Mouse (Mus musculus) erythroblast, embryonic 14.5 days (primary cell): ENCODE measurements around the gene Tcp11l2.

Experiments
- GATA1 ChIP-seq: IDR thresholded peaks from 2 replicates; pipeline ENCODE4 v1.6.1; 2012; ENCODE audit warnings: low read length, inconsistent platforms, mixed read lengths
- TAL1 ChIP-seq: IDR thresholded peaks from 3 replicates; pipeline ENCODE4 v1.6.1; 2012; ENCODE audit warnings: low read length, inconsistent platforms, mixed read lengths

DNA sequence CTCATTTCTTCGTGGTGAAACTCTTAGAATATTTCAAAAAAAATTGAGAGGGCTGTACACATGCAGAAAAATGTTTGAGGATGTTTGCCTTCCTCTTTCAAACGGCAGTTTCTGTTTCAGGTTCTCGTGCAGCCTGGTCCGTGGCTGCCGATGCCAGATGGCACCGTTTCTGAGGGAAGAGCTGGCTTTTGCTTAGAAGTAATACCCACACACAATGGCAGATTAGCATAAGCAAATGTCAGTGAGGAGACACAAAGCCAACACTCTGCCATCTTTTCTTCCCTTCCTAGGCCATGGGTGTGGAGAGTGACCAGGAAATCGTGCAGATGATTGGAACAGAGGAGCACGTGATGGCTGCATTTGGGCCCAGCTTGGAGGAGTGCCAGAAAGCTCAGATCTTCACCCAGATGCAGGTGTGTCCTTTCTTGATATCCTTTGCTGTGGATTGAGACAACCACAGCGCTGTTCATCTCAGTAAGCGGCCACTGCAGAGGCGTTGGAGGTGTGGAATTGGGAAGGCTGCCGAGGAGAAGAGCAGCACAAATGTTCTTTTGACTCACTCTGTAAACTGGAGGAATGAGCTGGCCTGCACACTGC lies 70.2 kb downstream of the Tcp11l2 start:
- TF ChIP-seq GATA1 = no peak
- TF ChIP-seq TAL1 = no peak
